Mouse (Mus musculus) ES-CJ7 (cell line): Measurements from ENCODE around the gene Uts2.

ENCODE experiments used
- DNase-seq: peaks from one replicate; pipeline ENCODE4 v3.0.0; 2011; ENCODE audit warnings: low read depth, low spot score

The Uts2 gene

GRCm38 (mm10) chr4:150996797-150997196 is at the start of gene Uts2:
Gene Uts2 (plus strand): TSS chr4:150997097.
- no peak for DNase-seq

- no peak for DNase-seq
Observed at GRCm38 (mm10) chr4:150950972-150951371, 45.9 kb upstream of the Uts2 start.

- no peak for DNase-seq
Observed at GRCm38 (mm10) chr4:150956369-150957105, 40.4 kb upstream of the Uts2 start.

GRCm38 (mm10) chr4:150957106-150957458 is 39.8 kb upstream of the Uts2 start:
- no peak for DNase-seq

- DNase-seq = no peak
Observed at GRCm38 (mm10) chr4:150958536-150958935, 38.4 kb upstream of the Uts2 start.

GRCm38 (mm10) chr4:150962231-150962630 is 34.7 kb upstream of the Uts2 start:
- no peak for DNase-seq

- DNase-seq = no peak
Observed at GRCm38 (mm10) chr4:150963711-150964110, 33.2 kb upstream of the Uts2 start.

GRCm38 (mm10) chr4:150964635-150965554 is 32.0 kb upstream of the Uts2 start:
- DNase-seq = peak; percentile 90

- DNase-seq = peak; percentile 58
Observed at GRCm38 (mm10) chr4:150965555-150965951, 31.3 kb upstream of the Uts2 start.

GRCm38 (mm10) chr4:150966556-150966955 is 30.3 kb upstream of the Uts2 start:
- DNase-seq = peak; percentile 71

GRCm38 (mm10) chr4:150968956-150969355 is 27.9 kb upstream of the Uts2 start:
- DNase-seq = no peak

GRCm38 (mm10) chr4:150973264-150973663 is 23.6 kb upstream of the Uts2 start:
- DNase-seq = no peak

- DNase-seq = no peak
Observed at GRCm38 (mm10) chr4:150975145-150975544, 21.8 kb upstream of the Uts2 start.

- peak; percentile 58 for DNase-seq
Observed at GRCm38 (mm10) chr4:150978156-150978910, 18.6 kb upstream of the Uts2 start.

- DNase-seq = no peak
Observed at GRCm38 (mm10) chr4:150979455-150979854, 17.4 kb upstream of the Uts2 start.

GRCm38 (mm10) chr4:150980153-150980552 is 16.7 kb upstream of the Uts2 start:
- no peak for DNase-seq

GRCm38 (mm10) chr4:150990148-150990547 is 6.7 kb upstream of the Uts2 start:
- DNase-seq = peak; percentile 83

- no peak for DNase-seq
Observed at GRCm38 (mm10) chr4:150998626-150999025, 1.7 kb downstream of the Uts2 start.

GRCm38 (mm10) chr4:151001397-151001796 is 4.5 kb downstream of the Uts2 start:
- no peak for DNase-seq

- DNase-seq = no peak
Observed at GRCm38 (mm10) chr4:151005656-151006318, 8.9 kb downstream of the Uts2 start.

- DNase-seq = peak; percentile 66
Observed at GRCm38 (mm10) chr4:151006945-151007344, 10.0 kb downstream of the Uts2 start.
